Mouse (Mus musculus) gastrocnemius, postnatal 10 days (tissue): Measurements from ENCODE around the gene Atp8a2. TPM values are rescaled to one million over a fixed set of nuclear protein-coding genes. Genes with fewer than 3 reads are reported as not detected.
"Not testable (repeated sequence)": the region's sequence is repeated elsewhere in the genome, so short reads cannot be mapped to it uniquely, and the experiment has no call there.

Experiments used
- DNase-seq: peaks from one replicate; pipeline ENCODE4 v3.0.0; 2021; ENCODE audit warnings: mixed read lengths
- total RNA-seq, 2 experiments: library from RNA; stranded (reverse); gene quantifications; 2 replicates each; pipeline ENCODE4 v1.2.3; 2021

The Atp8a2 gene
- total RNA-seq, 2 experiments from 2014 or later = 1.4 to 1.6 TPM

DNA sequence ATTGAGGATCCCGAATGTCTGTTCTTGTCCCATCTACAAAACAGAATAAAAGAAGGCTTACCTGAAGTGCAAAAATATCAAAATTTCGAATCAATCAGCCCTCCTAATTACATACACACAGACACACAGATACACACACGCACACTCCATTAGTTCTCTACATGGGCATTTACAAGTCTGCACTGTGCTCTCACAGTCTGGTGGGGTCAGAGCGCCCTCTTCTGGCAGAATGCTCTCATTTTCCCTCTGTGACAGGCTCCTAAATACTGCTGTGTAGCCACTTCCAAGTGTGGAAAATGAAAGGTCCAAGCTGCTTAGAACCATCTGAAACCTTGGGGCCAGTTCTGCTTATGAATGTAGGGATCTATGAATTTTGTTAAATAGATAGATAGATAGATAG lies 181.1 kb downstream of the Atp8a2 start:
- peak; percentile 82 for DNase-seq

DNA sequence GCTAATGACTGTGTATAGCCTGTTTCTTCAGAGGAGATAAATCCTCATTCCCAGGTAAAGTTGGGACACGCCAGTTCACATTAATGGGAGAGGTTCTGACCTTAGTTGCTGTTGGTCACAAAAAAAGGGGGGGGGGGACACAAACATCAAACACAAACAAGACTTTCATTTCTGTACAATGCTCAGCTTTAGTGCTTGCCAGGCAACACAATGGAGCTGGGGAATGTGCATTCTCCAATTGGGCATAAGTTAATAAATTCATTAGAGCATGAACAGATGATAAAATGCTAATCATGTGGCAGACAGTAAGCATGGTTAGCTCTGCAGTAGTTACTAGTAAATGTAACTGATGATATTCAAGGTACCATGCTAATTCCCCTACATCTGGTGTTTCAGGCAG lies 195.2 kb downstream of the Atp8a2 start:
- DNase-seq = no peak

DNA sequence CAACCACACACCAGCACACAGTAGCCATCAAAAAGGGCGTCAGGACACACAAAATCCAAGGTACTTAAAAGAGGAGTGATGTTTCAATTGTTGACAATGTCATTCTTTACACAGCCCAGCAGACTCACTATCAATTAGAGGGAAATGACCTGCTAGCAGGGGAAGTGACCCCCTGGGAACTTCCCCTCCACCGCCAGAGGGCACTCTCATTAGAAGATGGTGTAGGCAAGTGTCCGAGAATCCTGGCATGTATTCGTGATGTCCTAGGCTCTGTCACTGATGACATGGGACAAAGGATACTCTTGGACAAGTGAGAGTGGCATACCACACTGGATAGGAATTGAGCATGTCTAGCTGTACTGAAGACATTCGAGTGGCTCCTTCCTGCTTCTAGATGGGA lies 208.1 kb downstream of the Atp8a2 start:
- DNase-seq = no peak

DNA sequence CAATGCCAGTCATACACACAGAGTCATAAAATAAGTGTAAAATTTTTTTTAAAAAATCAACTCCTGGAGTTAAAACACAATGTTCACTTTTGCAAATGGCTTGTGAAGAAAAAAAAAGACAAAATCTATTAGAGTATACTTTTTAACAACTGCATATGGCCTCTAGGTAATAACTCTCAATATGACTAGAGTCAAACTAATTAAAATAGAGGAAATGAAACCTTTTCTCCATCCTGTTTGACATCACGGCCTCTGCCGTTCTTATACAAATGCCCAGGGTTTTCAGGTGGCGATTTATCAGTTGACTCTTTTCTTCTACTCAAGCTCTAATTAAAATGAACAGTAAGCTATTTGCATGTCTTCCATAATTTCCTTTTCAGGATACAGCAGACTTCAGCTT lies 209.0 kb downstream of the Atp8a2 start:
- DNase-seq = no peak

DNA sequence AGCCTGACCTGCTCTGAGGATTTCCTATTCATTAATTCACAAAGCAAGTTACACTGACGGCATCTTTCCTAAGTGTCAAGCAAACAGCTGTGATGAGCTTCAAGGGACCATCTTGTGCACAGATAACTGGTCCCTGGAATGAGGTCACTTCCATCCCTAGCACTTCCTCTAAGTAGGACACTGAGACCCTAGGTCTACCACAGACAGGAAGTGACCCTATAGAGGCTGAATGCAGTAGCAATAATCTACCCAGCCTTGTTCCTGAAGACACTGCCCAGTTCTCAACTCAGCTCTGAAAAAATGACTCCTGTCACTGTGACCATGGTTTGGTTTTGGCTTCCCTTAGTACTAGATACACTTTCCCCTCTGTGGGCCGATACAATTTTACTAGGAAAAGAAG lies 219.0 kb downstream of the Atp8a2 start:
- DNase-seq = no peak

DNA sequence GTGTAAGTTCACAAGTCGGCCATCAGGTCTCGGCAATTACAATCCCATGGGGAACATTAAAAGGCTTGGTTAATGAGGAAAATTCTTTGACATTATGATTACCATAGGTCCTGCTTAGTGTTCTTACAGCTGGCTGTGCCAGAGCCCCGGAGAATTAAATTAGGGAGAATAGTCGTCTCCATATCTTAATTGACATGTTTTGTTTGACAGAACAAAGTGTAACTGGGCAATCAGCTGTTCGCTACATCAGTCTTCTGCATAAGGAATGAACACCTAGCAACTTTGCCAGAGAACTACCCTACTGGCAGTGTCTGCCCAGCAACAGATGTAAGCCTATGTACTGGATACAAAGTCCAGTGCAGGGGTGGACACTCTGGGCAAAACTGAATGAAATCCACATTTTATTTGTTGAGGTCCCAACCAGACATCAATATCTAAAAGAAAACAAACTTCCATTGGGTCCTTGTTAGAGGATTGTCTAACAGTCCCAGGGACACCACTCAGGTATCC lies 225.7 kb downstream of the Atp8a2 start:
- DNase-seq = no peak

DNA sequence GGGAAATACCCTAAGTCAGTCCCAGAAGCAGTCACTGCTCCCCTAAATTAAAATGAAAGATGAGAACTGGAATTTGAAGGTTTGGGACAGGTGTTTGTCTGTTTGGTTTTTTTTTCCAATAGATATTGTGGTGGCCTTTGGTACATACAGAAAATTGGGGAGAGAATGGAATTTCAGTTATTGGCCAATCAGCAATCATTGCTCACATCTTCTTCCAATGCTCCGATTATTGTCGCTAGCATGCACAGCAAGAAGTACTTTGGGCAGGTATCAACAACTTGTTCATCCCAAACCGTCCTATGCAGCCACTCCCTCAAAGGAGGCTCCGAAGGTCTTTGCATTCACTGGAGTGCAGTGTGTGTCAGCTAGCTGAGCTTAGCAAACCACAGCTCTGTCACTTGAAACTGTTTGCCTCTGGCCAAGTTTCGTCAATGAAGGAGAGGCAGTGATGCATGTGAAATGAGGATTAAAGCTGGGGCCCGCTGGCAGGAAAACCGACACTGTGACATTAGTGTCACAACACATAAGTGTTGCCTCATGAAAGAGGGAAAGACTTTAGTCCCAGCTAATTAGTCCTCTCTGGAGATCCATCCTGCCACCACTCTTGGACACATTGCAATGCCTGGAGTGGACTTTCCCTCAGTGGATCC lies 227.4 kb downstream of the Atp8a2 start:
- DNase-seq = peak; percentile 25

DNA sequence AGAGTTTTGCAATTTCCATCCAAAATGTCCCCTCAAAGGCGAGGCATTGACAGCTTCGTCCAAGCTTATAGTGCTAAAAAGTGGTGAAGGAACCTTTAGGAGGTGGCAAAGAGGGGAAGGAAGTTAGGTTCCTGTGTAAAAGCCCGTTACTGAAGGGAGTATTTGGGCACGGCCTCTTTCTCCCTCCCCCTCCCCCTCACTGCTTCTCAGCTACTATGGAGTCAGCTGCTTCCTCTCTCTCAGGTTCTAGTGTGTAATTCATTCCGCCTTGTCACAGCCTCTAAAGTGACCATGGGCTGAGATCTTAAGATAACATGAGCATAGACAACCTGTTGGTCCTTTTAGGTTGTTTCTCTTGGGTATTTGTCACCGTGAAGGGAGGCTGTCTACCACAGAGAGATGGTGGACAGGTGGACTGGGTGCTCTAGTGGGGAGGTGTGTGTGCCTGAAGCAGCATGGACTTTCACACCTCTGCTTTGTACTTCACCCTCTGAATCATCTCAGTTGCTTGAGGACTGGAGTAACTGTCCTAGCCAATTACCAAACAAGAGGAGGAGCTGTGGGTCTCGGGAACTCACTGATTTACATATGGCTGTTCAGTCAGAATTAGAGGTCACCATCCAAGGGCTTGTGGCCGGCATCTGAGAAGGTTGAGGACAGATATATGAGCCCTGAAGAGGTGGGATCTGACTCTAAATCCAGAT lies 229.0 kb downstream of the Atp8a2 start:
- DNase-seq = no peak

DNA sequence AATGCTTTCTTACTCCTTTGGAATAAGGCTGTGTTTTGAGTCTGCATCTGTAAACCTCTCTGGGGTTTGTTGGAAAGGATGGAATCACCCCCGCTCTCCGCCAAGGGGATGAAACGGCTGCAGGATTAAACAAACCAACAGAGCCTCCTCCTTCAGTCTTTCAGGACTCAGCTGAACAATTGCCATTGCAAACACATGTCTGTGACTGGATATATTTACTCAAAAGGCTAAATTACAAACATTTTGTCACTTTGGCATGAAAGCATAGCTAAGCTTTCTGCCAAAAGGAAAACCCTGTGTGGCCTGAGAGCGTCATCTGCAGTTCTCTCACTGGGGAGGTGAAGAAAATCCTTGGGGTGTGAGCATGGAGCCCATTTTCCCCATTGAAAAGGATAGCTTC lies 230.0 kb downstream of the Atp8a2 start:
- no peak for DNase-seq

DNA sequence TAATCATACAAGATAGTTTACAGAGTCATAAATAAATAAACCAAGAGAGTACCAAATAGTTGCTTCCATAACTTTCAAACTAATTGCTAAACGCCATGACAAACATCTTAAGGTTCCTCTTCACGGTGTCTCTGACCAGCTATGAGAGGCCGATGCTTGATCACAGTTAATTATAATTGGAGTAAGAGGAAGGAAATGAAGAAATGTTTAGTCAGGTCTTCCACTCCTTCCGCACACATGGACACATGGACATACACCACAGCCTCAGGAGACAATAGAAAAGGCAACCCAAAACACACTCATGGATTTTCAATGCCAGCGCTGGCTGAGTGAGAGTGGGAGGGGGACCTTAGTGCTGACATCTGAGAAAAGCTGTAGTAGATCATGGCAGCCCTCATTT lies 232.4 kb downstream of the Atp8a2 start:
- no peak for DNase-seq

DNA sequence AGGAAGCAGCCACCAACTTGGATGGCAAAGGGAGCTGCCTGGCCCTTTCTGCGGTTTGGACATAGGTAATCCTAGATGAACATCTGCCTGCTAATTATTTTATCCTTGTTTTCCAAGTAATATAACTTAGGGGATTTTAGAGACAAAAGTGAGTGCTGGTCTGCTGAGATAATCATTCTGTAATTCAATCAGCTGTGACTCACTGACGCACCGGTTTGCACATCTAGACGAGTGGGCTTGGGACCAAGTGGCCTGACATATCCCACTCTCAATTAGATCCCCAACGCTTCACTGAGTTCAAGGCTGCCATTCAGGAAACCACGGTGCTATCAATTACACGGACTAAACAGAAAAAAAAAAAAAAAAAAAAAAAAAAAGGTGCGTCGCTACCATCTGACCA lies 236.0 kb downstream of the Atp8a2 start:
- no peak for DNase-seq

DNA sequence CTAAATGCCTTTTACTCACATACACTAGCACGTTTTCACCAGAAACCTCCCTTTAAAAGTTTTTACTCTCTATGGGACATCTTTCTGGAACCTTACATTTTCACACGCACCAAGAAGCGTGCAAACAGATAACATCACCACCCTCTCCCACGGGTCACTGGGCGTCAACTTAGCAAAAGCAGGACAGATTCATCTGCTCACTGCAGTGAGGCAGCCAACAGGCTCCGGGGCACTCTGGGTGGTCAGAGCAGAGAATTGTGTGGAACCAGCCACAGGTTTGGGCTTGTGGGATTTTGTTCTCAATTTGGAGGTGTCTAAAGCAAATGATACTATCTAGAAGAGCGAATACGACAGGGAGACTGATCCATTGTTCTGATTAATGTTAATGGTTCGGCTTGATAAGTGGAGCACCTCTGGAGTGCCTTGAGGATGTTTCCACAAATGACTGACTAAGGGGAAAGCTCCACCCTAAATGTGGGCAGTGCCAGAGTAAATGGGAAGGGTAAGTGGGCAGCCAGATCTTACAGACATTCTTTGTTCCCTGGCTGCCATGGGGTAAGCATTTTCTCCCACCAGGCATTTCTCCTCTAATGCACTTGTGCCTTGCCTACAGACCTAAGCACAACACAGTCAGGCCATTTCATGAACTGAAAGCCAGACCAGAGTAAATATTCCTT lies 236.6 kb downstream of the Atp8a2 start:
- DNase-seq = no peak

DNA sequence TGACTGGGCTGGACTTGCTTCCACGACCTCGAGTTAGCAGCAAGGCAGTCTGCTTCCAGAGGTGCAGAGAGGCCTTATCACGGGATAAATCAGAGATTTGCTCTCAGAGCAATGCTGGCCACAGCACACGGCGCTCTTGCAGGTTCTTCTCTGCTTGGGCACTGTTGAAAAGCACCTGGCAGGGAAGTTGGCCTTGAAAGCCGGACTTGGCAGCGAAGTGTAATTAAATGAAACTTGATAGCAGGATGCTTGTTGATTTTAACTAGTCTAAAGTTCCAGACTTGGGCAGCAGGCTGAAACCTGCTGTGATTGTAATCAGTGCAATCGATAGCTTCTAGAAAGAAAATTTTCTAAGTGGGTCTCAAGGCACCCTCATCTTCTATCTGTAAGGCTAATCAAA lies 237.3 kb downstream of the Atp8a2 start:
- no peak for DNase-seq

DNA sequence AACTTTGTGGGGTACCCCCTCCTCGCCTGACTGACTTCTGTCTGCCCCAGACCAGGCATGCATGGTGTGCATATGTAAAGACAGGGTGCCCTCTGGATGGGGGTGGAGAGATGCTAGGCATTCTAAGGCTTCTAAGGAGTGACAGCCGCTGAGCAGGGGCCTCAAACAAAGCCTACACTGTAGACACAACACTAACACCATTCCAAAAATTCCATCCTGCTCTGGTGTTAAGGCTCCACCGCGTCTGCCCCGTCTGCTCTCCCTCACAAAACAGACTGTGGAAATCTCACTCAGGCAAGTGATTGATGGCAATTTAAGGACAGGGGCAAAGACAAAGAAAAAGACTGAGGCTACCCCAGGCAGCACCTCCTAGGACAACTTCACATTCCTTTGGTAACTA lies 247.0 kb downstream of the Atp8a2 start:
- DNase-seq = no peak

DNA sequence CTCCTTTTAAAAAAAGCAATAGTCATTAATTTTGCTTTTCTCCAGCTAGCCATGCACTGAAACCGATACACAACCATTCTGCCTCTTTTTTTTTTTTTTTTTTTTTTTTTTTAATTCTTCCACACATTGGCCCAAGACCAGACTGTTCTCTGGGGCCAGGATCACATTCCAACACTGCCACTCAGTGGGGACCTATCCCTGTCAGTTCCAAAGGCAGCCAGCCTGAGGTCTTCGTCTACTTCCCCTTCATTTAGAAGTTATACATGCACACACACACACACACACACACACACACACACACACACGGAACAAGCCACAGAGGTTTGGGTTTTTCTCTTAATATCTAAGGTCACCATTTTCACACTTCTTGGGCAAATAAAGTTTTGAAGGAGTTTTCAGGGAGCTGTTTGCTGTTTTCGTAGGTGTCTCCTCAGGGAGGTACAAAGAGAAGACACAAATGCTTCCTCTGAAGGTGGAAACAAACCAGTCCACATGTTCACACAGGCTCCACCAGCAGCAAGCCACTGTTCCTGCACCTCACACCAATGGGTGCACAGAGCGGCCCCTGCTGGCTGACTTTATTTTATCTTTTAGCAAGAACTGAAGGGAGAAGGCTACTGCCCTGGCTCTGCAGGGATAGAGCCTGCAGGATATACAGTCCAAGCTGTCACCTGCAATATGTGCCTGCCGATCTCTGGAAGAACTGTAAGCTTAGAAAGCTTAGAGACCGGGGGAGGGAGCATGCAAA lies 253.9 kb downstream of the Atp8a2 start:
- peak; percentile 86 for DNase-seq

DNA sequence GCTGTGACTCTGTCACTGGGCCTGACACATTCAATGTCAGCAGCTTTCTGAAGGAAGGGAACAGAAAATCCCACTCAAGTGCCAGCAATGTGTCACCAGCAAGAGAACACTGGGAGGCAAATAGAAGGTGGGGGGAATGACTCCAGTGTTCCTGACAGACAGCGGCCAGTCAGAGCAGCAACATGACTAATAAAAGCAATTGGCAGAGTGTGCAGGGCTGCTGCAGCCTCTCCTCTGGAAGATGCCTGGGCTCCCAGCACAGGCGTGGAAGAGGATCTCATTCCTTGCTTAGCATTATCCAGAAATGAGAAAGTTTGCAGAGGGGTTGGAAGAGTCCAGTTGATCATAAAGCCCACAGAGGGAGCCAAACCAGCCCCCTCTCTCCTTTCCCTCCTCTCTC lies 254.8 kb downstream of the Atp8a2 start:
- DNase-seq = no peak

DNA sequence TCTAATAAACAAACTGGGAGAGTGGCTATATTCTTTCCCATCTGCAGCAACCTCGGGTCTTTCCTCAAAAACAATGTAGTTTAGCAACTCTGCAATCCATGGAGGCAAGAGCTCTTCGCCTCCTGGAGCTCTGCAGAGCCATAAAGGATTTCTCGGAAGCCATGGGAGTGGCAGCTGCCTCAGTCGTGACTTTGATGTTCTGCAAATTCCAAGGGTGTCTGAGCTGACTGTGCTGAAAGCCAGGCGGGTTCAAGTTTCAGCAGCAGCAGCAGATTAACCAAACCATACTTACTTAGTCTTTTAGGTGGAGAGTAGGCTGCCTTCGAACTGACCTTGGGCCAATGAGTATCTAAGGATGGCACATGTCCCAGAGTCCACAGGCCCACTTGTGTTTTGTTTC lies 264.6 kb downstream of the Atp8a2 start:
- DNase-seq = no peak

DNA sequence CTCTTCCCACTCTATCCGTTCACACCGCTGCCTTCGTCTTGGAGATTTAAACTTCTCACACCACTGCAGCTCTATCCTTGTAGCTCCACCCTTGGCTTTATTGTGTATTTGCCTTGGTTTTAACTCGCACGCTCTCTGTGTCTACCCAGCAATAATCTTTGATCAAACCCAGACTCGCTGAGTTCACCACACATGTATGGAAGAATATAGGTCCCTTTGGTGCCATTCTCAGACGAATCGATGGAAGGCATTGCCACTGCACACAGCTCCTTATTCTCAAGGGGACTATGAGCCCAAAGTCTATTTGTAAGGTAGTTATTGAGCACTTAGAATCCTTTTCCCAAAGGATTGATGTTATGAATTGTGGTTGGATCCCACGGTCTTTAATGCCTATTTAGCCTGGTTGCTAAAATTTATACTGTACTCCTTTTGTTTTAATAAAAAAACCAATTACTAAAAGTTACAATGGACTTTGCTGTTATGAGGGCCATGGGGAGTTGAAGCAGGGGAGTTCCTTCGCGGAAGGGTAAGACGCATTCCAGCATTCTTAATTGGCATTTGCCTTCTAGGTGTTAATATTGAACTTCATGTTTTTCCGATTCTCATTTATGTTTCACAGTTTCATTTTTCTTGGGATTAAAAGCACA lies 265.4 kb downstream of the Atp8a2 start:
- DNase-seq = no peak

DNA sequence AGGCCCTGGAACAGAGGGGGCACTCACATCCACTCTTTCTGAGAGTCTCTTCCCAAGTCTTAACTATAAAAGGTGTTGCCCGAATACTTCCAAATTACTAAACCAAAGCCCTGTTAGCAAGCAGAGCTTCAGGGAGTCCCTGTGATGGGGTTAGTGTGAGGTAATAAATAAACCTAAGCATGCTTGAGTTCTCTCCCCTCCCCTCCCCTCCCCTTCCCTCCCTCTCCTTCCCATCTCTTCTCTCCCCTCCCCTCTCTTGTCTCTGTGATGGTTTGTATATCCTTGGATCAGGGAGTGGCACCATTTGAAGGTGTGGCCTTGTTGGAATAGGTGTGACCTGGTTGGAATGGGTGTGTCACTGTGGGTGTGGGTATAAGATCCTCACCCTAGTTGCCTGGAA lies 267.8 kb downstream of the Atp8a2 start:
- DNase-seq = not testable (repeated sequence)

DNA sequence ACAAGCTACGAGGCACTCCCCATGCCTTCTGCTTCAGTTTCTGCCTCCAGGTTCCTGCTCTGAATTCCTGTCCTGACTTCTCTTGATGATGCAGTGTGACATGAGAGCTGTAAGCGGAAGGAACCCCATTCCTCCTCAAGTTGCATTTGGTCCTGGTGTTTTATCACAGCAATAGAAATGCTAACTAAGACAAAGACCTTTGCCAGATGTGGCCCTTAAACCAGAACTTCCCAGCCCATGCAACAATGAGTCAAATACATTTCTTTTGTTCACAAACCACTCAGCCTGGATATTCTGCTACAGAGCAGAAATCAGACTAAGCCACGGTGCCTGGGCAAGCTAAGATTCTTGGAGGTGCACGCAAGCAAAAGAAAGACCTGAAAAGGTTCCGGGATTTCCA lies 268.2 kb downstream of the Atp8a2 start:
- no peak for DNase-seq

DNA sequence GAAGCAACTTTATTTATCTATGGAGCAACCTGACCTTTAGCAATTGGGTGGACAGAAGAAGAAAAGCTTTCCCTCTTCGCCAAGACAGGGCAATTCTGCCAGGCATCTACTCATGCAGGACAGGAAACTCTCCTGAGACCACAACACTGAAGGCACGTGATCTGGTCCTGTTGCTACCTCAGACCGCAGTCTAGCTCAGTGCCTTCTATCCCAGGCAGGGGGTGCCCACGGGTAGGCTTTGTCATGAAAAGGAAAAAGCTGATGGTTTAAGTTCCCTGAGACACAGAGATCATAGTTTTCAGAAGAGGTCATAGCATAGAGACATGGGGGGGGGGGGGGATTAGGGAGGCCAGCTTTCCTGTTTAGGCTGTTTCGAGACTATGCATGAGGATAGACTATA lies 269.2 kb downstream of the Atp8a2 start:
- DNase-seq = no peak

DNA sequence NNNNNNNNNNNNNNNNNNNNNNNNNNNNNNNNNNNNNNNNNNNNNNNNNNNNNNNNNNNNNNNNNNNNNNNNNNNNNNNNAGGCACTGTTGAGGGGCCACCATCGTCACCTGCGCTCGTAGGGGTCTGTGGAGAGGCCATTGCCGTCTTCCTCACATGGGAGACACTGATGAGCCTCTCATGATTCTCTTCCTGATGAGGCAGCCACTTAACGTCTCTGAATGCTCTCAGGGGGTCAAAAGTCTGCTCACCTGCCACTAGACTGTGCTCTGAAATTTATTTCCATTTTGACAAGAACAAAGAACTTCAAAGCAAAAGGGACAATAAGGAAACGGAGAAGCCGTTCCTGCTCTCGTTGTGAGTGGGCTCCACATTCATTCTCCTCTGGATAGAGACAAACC lies 277.1 kb downstream of the Atp8a2 start:
- no peak for DNase-seq
